Mouse (Mus musculus) hindbrain, embryonic 15.5 days (tissue): ENCODE data around the gene 4930404H24Rik. TPM values are rescaled to one million over a fixed set of nuclear protein-coding genes. Genes with fewer than 3 reads are reported as not detected.
A peak's percentile ranks its signal among the peaks of the same experiment; 100 is the strongest.

Experiments used
- ATAC-seq: fragments of 200-750 bp; cut with Nextera tagmentation; 2 replicates; pipeline ENCODE4 v1.8.0; 2017; ENCODE audit warnings: low read depth, moderate number of reproducible peaks, moderate TSS enrichment; ENCODE audit not compliant: low FRiP score
- H3K27ac ChIP-seq: fragments of 300-500 bp; sonication (generic); replicated peaks from 2 replicates; pipeline ENCODE4 v1.5.1; 2015; ENCODE audit warnings: mild to moderate bottlenecking, inconsistent platforms
- H3K27me3 ChIP-seq: fragments of 300-500 bp; sonication (generic); 2 replicates; pipeline ENCODE4 v1.6.1; 2015; ENCODE audit warnings: control low read depth, inconsistent platforms
- H3K36me3 ChIP-seq: fragments of 300-500 bp; sonication (generic); 2 replicates; pipeline ENCODE4 v1.6.1; 2015; ENCODE audit warnings: control low read depth, inconsistent platforms
- H3K4me1 ChIP-seq: fragments of 300-500 bp; sonication (generic); replicated peaks from 2 replicates; pipeline ENCODE4 v1.6.1; 2015; ENCODE audit warnings: control low read depth, inconsistent platforms
- H3K4me2 ChIP-seq: fragments of 300-500 bp; sonication (generic); 2 replicates; pipeline ENCODE4 v1.6.1; 2015; ENCODE audit warnings: moderate library complexity, mild to moderate bottlenecking, inconsistent platforms
- H3K4me3 ChIP-seq: fragments of 300-500 bp; sonication (generic); 2 replicates; pipeline ENCODE4 v1.5.1; 2015; ENCODE audit warnings: mild to moderate bottlenecking, inconsistent platforms
- H3K9ac ChIP-seq: fragments of 300-500 bp; sonication (generic); 2 replicates; pipeline ENCODE4 v1.6.1; 2015; ENCODE audit warnings: inconsistent platforms
- H3K9me3 ChIP-seq: fragments of 300-500 bp; sonication (generic); 2 replicates; pipeline ENCODE4 v1.6.1; 2016; ENCODE audit warnings: control low read depth, inconsistent platforms
- WGBS: fragments of 180-500 bp; shearing (Covaris S2); methylation state at CpG from one replicate; pipeline ENCODE4 v1.1.7; 2015; 5-methylcytosine and 5-hydroxymethylcytosine counted together
- polyA plus RNA-seq: library from polyadenylated mRNA; unstranded; fragments of >200 nt; fragmentation: Nextera tagmentation; extraction: Ambion mirVana; gene quantifications from 2 replicates; pipeline ENCODE4 v1.2.1, GENCODE M21; 2015

The 4930404H24Rik gene
- polyA plus RNA-seq, 1 experiment from 2014 or later = not detected

GRCm38 (mm10) chr2:153496898-153497297 lies 4.3 kb downstream of the 4930404H24Rik start:
- Histone ChIP-seq H3K4me2 (no peak overlapping the region), H3K9ac (0 out of 2 replicates have a peak overlapping the region, but pooled peaks have one; percentile 17), H3K4me3 (no peak overlapping the region), H3K27me3 (0 out of 2 replicates have a peak, but pooled peaks cover 2% of the 10 kb centered on the region), H3K36me3 (no peaks in the 10 kb centered on the region), H3K9me3 (no peaks in the 10 kb centered on the region), H3K4me1 (peaks cover 48% of the 10 kb centered on the region), H3K27ac (peak overlapping the region; percentile 56)
- 12% methylated on average over 13 of the region's 13 CpGs for WGBS
- peak; percentile 17; the same call in 1 of the 2 replicates for ATAC-seq

- Histone ChIP-seq H3K4me1 (peaks cover 33% of the 10 kb centered on the region), H3K4me2 (no peak overlapping the region)
- 60% methylated on average over 4 of the region's 4 CpGs for WGBS
These were observed 6.6 kb downstream of the 4930404H24Rik start for GRCm38 (mm10) chr2:153499154-153499553.

DNA sequence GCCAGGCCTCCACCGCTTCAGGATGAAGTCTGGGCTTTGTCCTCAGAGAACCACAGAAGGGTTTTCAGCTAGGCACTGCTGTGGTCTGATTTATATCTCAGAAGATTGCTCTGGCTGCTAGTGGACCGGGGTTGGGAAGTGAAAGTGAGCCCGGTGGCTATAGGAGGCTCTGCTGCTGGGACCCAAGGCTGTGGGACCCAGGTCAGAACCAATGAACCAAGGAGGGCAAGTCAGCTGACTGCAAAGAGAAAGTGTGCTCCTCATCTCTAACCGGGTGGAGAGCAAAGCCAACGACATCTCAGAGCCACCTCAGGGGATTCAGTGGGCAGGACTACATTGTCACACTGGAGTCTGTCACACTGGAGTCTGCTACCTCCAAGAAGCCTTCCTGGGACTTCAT lies 13.8 kb downstream of the 4930404H24Rik start:
- Histone ChIP-seq H3K36me3 (no peaks in the 10 kb centered on the region), H3K9me3 (no peaks in the 10 kb centered on the region), H3K9ac (no peak overlapping the region), H3K4me2 (no peak overlapping the region), H3K27me3 (0 out of 2 replicates have a peak, but pooled peaks cover 2% of the 10 kb centered on the region), H3K4me1 (peaks cover 34% of the 10 kb centered on the region), H3K27ac (no peak overlapping the region), H3K4me3 (no peak overlapping the region)
- 92% methylated on average over 5 of the region's 5 CpGs for WGBS
- ATAC-seq = no peak

More at GRCm38 (mm10) chr2:153499154-153499553, 6.6 kb downstream of the 4930404H24Rik start:
- Histone ChIP-seq H3K36me3 (no peaks in the 10 kb centered on the region), H3K4me3 (no peak overlapping the region), H3K9me3 (no peaks in the 10 kb centered on the region), H3K27ac (no peak overlapping the region; the same call in 1 of the 2 replicates), H3K9ac (no peak overlapping the region), H3K27me3 (0 out of 2 replicates have a peak, but pooled peaks cover 2% of the 10 kb centered on the region)
- ATAC-seq = no peak

DNA sequence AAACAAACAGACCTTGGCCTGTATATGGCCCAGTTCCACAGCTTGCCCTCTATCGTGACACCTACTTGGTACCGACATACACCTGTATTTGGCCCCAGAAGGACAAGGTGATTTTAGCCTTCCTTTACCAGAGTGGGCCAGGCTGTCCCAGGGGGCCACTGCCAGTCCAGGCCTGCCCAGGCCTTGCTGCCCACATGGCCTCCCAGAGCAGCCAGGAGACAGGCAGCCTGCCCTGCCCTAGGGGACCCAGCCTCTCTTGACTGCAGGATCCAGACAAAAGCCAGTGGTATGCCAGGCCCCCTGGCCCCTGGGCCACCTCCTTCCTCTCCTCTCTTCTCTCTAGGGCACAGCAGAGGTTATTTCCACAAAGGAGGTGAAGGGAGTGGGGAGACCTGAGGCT lies 15.4 kb downstream of the 4930404H24Rik start:
- no peak overlapping the region for H3K4me2 ChIP-seq
- WGBS = 96% methylated on average over 2 of the region's 2 CpGs
- no peak overlapping the region for H3K4me3 ChIP-seq
- H3K4me1 ChIP-seq = peaks cover 50% of the 10 kb centered on the region
- no peak for ATAC-seq
- no peaks in the 10 kb centered on the region for H3K27me3 ChIP-seq
- H3K9me3 ChIP-seq = no peaks in the 10 kb centered on the region
- H3K36me3 ChIP-seq = no peaks in the 10 kb centered on the region
- H3K27ac ChIP-seq = no peak overlapping the region
- H3K9ac ChIP-seq = no peak overlapping the region

GRCm38 (mm10) chr2:153508405-153508804 lies 15.8 kb downstream of the 4930404H24Rik start:
- Histone ChIP-seq H3K27ac (peak overlapping the region; percentile 74; the same call in 1 of the 2 replicates), H3K4me1 (peaks cover 51% of the 10 kb centered on the region), H3K9ac (no peak overlapping the region), H3K27me3 (no peaks in the 10 kb centered on the region), H3K4me2 (no peak overlapping the region), H3K4me3 (no peak overlapping the region), H3K36me3 (no peaks in the 10 kb centered on the region), H3K9me3 (no peaks in the 10 kb centered on the region)
- WGBS = 45% methylated on average over 3 of the region's 3 CpGs
- no peak for ATAC-seq

DNA sequence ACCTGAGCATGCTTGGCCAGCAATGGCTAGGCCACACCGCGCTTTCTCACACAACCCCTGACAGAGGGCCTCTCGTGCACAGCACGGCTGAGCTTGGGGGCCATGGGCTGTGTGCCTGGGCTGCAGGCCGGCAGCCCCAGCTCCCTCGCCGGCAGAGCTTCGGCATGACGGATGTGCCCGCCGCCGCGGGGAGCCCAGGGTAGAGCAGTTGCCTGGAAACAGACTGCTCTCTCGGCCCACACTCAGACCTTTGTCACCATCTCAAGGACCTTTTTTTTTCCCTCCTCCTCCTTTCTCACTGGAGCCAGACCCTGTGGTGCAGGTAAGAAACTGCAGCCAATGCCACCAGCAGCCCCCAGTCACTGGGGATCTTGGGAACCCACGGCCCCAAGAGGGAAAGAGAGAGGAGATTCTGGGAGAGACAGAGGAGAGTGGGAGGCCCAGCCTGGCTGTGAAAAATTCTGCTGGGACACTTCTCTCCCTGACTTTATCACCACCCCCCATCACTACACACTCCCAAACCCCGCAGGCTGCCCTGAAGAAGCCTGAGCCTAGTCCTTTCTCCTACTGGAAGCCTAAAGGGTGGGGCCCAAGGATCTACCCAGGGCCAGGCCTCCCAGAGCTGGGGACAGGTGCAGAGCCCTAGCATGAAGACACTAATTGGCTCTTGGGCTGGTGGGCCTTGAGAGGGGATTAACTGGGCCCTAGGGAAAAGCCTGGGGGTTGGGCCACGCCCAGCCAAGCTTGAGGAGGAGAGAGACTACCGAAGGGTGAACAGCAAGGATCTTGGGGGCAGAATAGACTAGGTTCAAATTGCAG lies 16.8 kb downstream of the 4930404H24Rik start:
- Histone ChIP-seq H3K9me3 (no peaks in the 10 kb centered on the region), H3K4me3 (no peak overlapping the region), H3K4me2 (peak overlapping the region; percentile 29), H3K36me3 (no peaks in the 10 kb centered on the region), H3K9ac (no peak overlapping the region), H3K4me1 (peaks cover 51% of the 10 kb centered on the region), H3K27me3 (no peaks in the 10 kb centered on the region), H3K27ac (peak overlapping the region; percentile 74)
- peak; percentile 71 for ATAC-seq
- 8% methylated on average over 18 of the region's 18 CpGs for WGBS

- H3K9me3 ChIP-seq = no peaks in the 10 kb centered on the region
- H3K27me3 ChIP-seq = no peaks in the 10 kb centered on the region
- H3K9ac ChIP-seq = no peak overlapping the region
- peak overlapping the region; percentile 74 for H3K27ac ChIP-seq
- no peak overlapping the region for H3K4me2 ChIP-seq
- no peak overlapping the region for H3K4me3 ChIP-seq
- H3K36me3 ChIP-seq = no peaks in the 10 kb centered on the region
- H3K4me1 ChIP-seq = peaks cover 51% of the 10 kb centered on the region
- WGBS = 80% methylated on average over 8 of the region's 8 CpGs
- ATAC-seq = no peak
These were observed 17.5 kb downstream of the 4930404H24Rik start for GRCm38 (mm10) chr2:153510136-153510535.

- ATAC-seq = no peak
- H3K4me3 ChIP-seq = no peak overlapping the region
- H3K4me2 ChIP-seq = no peak overlapping the region
- no peak overlapping the region for H3K27ac ChIP-seq
- H3K4me1 ChIP-seq = peaks cover 58% of the 10 kb centered on the region
- no peak overlapping the region for H3K9ac ChIP-seq
- no peaks in the 10 kb centered on the region for H3K36me3 ChIP-seq
- H3K27me3 ChIP-seq = no peaks in the 10 kb centered on the region
- no peaks in the 10 kb centered on the region for H3K9me3 ChIP-seq
- WGBS = 55% methylated on average over 6 of the region's 6 CpGs
These were observed 19.0 kb downstream of the 4930404H24Rik start for GRCm38 (mm10) chr2:153511562-153511961.

GRCm38 (mm10) chr2:153512416-153513323 lies 20.1 kb downstream of the 4930404H24Rik start:
- no peaks in the 10 kb centered on the region for H3K36me3 ChIP-seq
- no peak overlapping the region for H3K27ac ChIP-seq
- no peaks in the 10 kb centered on the region for H3K9me3 ChIP-seq
- no peak overlapping the region for H3K9ac ChIP-seq
- H3K27me3 ChIP-seq = no peaks in the 10 kb centered on the region
- H3K4me3 ChIP-seq = no peak overlapping the region
- peaks cover 58% of the 10 kb centered on the region for H3K4me1 ChIP-seq
- no peak overlapping the region for H3K4me2 ChIP-seq
- 74% methylated on average over 14 of the region's 14 CpGs for WGBS
- no peak for ATAC-seq

GRCm38 (mm10) chr2:153513983-153514382 lies 21.4 kb downstream of the 4930404H24Rik start:
- Histone ChIP-seq H3K36me3 (no peaks in the 10 kb centered on the region), H3K27ac (no peak overlapping the region), H3K4me2 (no peak overlapping the region), H3K4me1 (peaks cover 47% of the 10 kb centered on the region), H3K27me3 (no peaks in the 10 kb centered on the region), H3K9ac (no peak overlapping the region), H3K9me3 (no peaks in the 10 kb centered on the region), H3K4me3 (no peak overlapping the region)
- 81% methylated on average over 3 of the region's 3 CpGs for WGBS
- ATAC-seq = no peak

DNA sequence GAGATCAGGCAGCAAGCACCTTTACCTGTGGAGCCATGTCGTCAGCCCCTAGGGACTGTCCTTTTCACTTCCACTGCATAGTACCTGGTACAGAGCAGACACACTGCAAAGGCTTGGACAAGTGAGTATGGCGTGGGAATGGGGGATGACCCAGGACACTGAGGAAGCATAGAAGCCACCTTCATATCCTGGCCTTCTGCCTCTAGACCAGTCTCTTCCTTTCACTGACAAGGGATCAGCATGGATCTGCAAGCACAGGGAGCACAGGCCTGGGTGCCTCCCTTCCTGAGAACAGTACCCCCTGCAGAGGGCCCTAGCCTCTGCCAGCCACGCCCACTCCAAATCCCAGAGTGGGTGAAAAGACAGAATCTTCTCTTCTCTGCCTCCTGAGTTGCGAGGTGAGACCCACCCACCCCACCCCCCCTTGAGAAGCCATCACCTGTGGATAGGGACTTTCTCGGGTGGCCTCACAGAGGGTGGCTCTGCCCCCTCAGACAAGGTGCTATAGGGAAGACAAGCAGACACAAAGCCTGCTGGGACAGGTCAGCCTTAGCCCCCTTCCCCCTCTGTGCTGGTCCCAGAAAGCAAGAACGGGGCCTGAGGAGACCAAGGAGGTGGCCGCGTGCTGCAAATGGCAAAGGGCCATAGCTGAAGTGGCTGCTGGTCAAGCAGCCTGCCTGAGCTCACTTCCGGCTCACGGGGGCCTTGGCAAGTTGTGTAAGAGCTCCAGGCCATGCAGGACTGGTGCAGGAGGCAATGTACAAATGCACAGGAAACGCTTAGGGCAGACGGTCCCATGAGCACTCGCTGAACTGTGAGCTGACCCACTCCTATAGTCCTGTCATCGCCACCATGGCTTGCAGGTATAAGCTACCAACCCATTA lies 22.1 kb downstream of the 4930404H24Rik start:
- ATAC-seq = no peak
- Histone ChIP-seq H3K4me3 (no peak overlapping the region), H3K4me2 (no peak overlapping the region), H3K27ac (no peak overlapping the region), H3K36me3 (no peaks in the 10 kb centered on the region), H3K9me3 (no peaks in the 10 kb centered on the region), H3K27me3 (no peaks in the 10 kb centered on the region), H3K9ac (no peak overlapping the region), H3K4me1 (peaks cover 39% of the 10 kb centered on the region)
- WGBS = 82% methylated on average over 14 of the region's 14 CpGs
